ENCODE assay signal across 19 mouse cellular contexts in genomic region chr1:130764027-130764461, GRCm38 (mm10). TPM values are rescaled to one million over a fixed set of nuclear protein-coding genes. Genes with fewer than 3 reads are reported as not detected.
DNase-seq lines count a peak whose midpoint lies in the region; ATAC-seq and TF ChIP-seq lines count a peak whose summit lies in the region.
"Had no signal": no experiment of that assay in that cellular context is flagged by ENCODE, and none has a peak within 500 bp of the region (broad histone marks: within the 10 kb centered on the region; RNA-seq: fewer than 3 reads in every experiment).

No protein-coding gene starts in this region.

- peak overlapping the region; percentile 32; the same call in 1 of the 2 replicates for H3K4me3 ChIP-seq in liver, adult 2 months (ENCODE audit: insufficient read depth, low read depth, low read length)
- H3K4me3 ChIP-seq in intestine, postnatal 0 days (ENCODE audit: low read depth, low read length), result no peak overlapping the region
- no peak overlapping the region for H3K4me3 ChIP-seq in lung, postnatal 0 days (ENCODE audit: low read depth, low read length)
- H3K4me3 ChIP-seq in stomach, postnatal 0 days (ENCODE audit: low read depth, low read length), result no peak overlapping the region
- H3K4me3 ChIP-seq in forebrain, embryonic 11.5 days (ENCODE audit: low read depth, low read length), result no peak overlapping the region
- H3K4me3 ChIP-seq: forebrain, embryonic 15.5 days; heart, embryonic 12.5 days; hindbrain, embryonic 12.5 days; limb, embryonic 10.5 days; neural tube, embryonic 13.5 days had no signal

- no peaks in the 10 kb centered on the region for H3K27me3 ChIP-seq in liver, adult 2 months (ENCODE audit: control insufficient read depth, insufficient read depth, low read length)
- no peaks in the 10 kb centered on the region for H3K27me3 ChIP-seq in intestine, postnatal 0 days (replicated peaks; ENCODE audit: control insufficient read depth, insufficient read depth, low read length)
- H3K27me3 ChIP-seq in lung, postnatal 0 days (replicated peaks; ENCODE audit: insufficient read depth, low read length), result no peaks in the 10 kb centered on the region
- no peaks in the 10 kb centered on the region for H3K27me3 ChIP-seq in stomach, postnatal 0 days (ENCODE audit: control insufficient read depth, insufficient read depth, low read length)
- no peaks in the 10 kb centered on the region for H3K27me3 ChIP-seq in forebrain, embryonic 11.5 days (ENCODE audit: control insufficient read depth, insufficient read depth, low read length)
- H3K27me3 ChIP-seq: forebrain, embryonic 15.5 days; heart, embryonic 12.5 days; hindbrain, embryonic 12.5 days; neural tube, embryonic 13.5 days had no signal

- H3K4me1 ChIP-seq in liver, adult 2 months (ENCODE audit: control insufficient read depth, insufficient read depth, low read length), result peaks cover 28% of the 10 kb centered on the region
- no peaks in the 10 kb centered on the region for H3K4me1 ChIP-seq in intestine, postnatal 0 days (replicated peaks; ENCODE audit: control insufficient read depth, insufficient read depth, low read length)
- H3K4me1 ChIP-seq in lung, postnatal 0 days (ENCODE audit: insufficient read depth, low read depth, low read length), result peaks cover 4% of the 10 kb centered on the region
- no peaks in the 10 kb centered on the region; the same call in 1 of the 2 replicates for H3K4me1 ChIP-seq in stomach, postnatal 0 days (replicated peaks; ENCODE audit: control insufficient read depth, insufficient read depth)
- no peaks in the 10 kb centered on the region for H3K4me1 ChIP-seq in forebrain, embryonic 11.5 days (replicated peaks; ENCODE audit: control insufficient read depth, insufficient read depth, low read length)
- H3K4me1 ChIP-seq: forebrain, embryonic 15.5 days; hindbrain, embryonic 12.5 days; limb, embryonic 10.5 days; neural tube, embryonic 13.5 days had no signal

- peak overlapping the region; percentile 96 for H3K27ac ChIP-seq in liver, adult 2 months (replicated peaks; ENCODE audit: insufficient read depth, low read depth, low read length)
- H3K27ac ChIP-seq in intestine, postnatal 0 days (ENCODE audit: low read depth, low read length), result peak overlapping the region; percentile 46; the same call in 1 of the 2 replicates
- peak overlapping the region; percentile 92 for H3K27ac ChIP-seq in lung, postnatal 0 days (ENCODE audit: low read length)
- H3K27ac ChIP-seq in stomach, postnatal 0 days (replicated peaks), result peak overlapping the region; percentile 79
- H3K27ac ChIP-seq in forebrain, embryonic 11.5 days (ENCODE audit: low read depth, low read length), result no peak overlapping the region
- H3K27ac ChIP-seq: forebrain, embryonic 15.5 days; hindbrain, embryonic 12.5 days; limb, embryonic 10.5 days; neural tube, embryonic 13.5 days had no signal

- TF ChIP-seq CTCF in liver, adult 2 months (IDR thresholded peaks at IDR 0.05; ENCODE audit: low read depth, low read length), result no peak
- no peak for TF ChIP-seq CTCF in intestine, postnatal 0 days (IDR thresholded peaks at IDR 0.05; ENCODE audit: low read depth)
- no peak for TF ChIP-seq CTCF in lung, postnatal 0 days (IDR thresholded peaks at IDR 0.05)
- no peak for TF ChIP-seq CTCF in stomach, postnatal 0 days (IDR thresholded peaks at IDR 0.05; ENCODE audit: low read depth)

- no peaks in the 10 kb centered on the region for H3K79me2 ChIP-seq in liver, adult 2 months (ENCODE audit: control insufficient read depth, insufficient read depth, low read length)

- WGBS in liver, adult 2 months, result 23% methylated on average over 12 of the region's 12 CpGs
- WGBS in intestine, postnatal 0 days, result 32% methylated on average over 12 of the region's 12 CpGs
- WGBS in lung, postnatal 0 days, result 58% methylated on average over 12 of the region's 12 CpGs
- WGBS in stomach, postnatal 0 days, result 51% methylated on average over 12 of the region's 12 CpGs
- WGBS in forebrain, embryonic 11.5 days, result 90% methylated on average over 12 of the region's 12 CpGs

- DNase-seq in liver, adult 2 months (ENCODE audit: extremely low read depth, low read depth, low spot score), result peak; percentile 99
- no peak for DNase-seq in liver
- peak; percentile 97 for DNase-seq in lung, postnatal 0 days (ENCODE audit: low spot score)
- DNase-seq in stomach, postnatal 0 days (ENCODE audit: low spot score), result peak; percentile 91
- DNase-seq in embryo, embryonic 11 days, result no peak
- no peak for DNase-seq in forebrain, embryonic 11.5 days (ENCODE audit: low spot score)
- no peak for DNase-seq in ovary, postnatal 36 days (ENCODE audit: low spot score)
- DNase-seq: cerebellum, adult 2 months had no signal

- H3K9ac ChIP-seq in liver, adult 2 months (ENCODE audit: low read depth, low read length), result peak overlapping the region; percentile 73
- H3K9ac ChIP-seq in intestine, postnatal 0 days (ENCODE audit: low read depth, low read length), result no peak overlapping the region
- no peak overlapping the region for H3K9ac ChIP-seq in lung, postnatal 0 days (replicated peaks; ENCODE audit: low read depth)
- 0 out of 2 replicates have a peak overlapping the region, but pooled peaks have one; percentile 0 for H3K9ac ChIP-seq in stomach, postnatal 0 days (ENCODE audit: low read length)
- H3K9ac ChIP-seq in forebrain, embryonic 11.5 days (ENCODE audit: low read length), result no peak overlapping the region
- H3K9ac ChIP-seq: forebrain, embryonic 15.5 days; heart, embryonic 12.5 days; hindbrain, embryonic 12.5 days; neural tube, embryonic 13.5 days had no signal

- H3K9me3 ChIP-seq in intestine, postnatal 0 days (ENCODE audit: control insufficient read depth), result no peaks in the 10 kb centered on the region
- no peaks in the 10 kb centered on the region for H3K9me3 ChIP-seq in lung, postnatal 0 days (ENCODE audit: low read length)
- H3K9me3 ChIP-seq in stomach, postnatal 0 days (ENCODE audit: control insufficient read depth, low read length), result no peaks in the 10 kb centered on the region
- no peaks in the 10 kb centered on the region for H3K9me3 ChIP-seq in forebrain, embryonic 11.5 days (ENCODE audit: control insufficient read depth, low read length)
- H3K9me3 ChIP-seq: forebrain, embryonic 15.5 days; heart, embryonic 12.5 days; hindbrain, embryonic 12.5 days; limb, embryonic 10.5 days; neural tube, embryonic 13.5 days had no signal

- peak; percentile 38; the same call in 1 of the 2 replicates for TF ChIP-seq POLR2A in liver, adult 2 months (IDR thresholded peaks at IDR 0.05; ENCODE audit: extremely low read depth, insufficient read depth, low read length)

- peak overlapping the region; percentile 43 for H3K4me2 ChIP-seq in intestine, postnatal 0 days (replicated peaks; ENCODE audit: low read depth)
- H3K4me2 ChIP-seq in lung, postnatal 0 days (replicated peaks; ENCODE audit: low read depth, low read length), result no peak overlapping the region
- no peak overlapping the region for H3K4me2 ChIP-seq in stomach, postnatal 0 days (replicated peaks; ENCODE audit: low read depth)
- no peak overlapping the region for H3K4me2 ChIP-seq in forebrain, embryonic 11.5 days (ENCODE audit: low read depth, low read length, severe bottlenecking)
- H3K4me2 ChIP-seq: forebrain, embryonic 15.5 days; heart, embryonic 12.5 days; hindbrain, embryonic 12.5 days; neural tube, embryonic 13.5 days had no signal

- no peaks in the 10 kb centered on the region for H3K36me3 ChIP-seq in liver, adult 2 months (ENCODE audit: control insufficient read depth, insufficient read depth, low read length)
- H3K36me3 ChIP-seq in intestine, postnatal 0 days (ENCODE audit: control insufficient read depth, insufficient read depth), result no peaks in the 10 kb centered on the region
- H3K36me3 ChIP-seq in lung, postnatal 0 days (ENCODE audit: insufficient read depth, low read length), result no peaks in the 10 kb centered on the region
- no peaks in the 10 kb centered on the region for H3K36me3 ChIP-seq in stomach, postnatal 0 days (ENCODE audit: control insufficient read depth, insufficient read depth, low read length)
- H3K36me3 ChIP-seq in forebrain, embryonic 11.5 days (ENCODE audit: control insufficient read depth, insufficient read depth, low read length), result no peaks in the 10 kb centered on the region
- H3K36me3 ChIP-seq: forebrain, embryonic 15.5 days; heart, embryonic 12.5 days; hindbrain, embryonic 12.5 days; limb, embryonic 10.5 days; neural tube, embryonic 13.5 days had no signal

- peak; percentile 92 for ATAC-seq in intestine, postnatal 0 days
- ATAC-seq in lung, postnatal 0 days, result peak; percentile 96
- peak; percentile 96 for ATAC-seq in stomach, postnatal 0 days (ENCODE audit: low FRiP score, low TSS enrichment)
- ATAC-seq in forebrain, embryonic 11.5 days (replicated peaks; ENCODE audit: low FRiP score), result no peak
- ATAC-seq: forebrain, embryonic 15.5 days had no signal

- TF ChIP-seq EP300 in lung, postnatal 0 days (IDR thresholded peaks at IDR 0.05), result peak; percentile 100
- peak; percentile 68 for TF ChIP-seq EP300 in stomach, postnatal 0 days (optimal IDR thresholded peaks at IDR 0.05)

RNA-seq across cellular contexts. Expression of gene AA986860, which starts 32.3 kb away (rescaled TPM):
- 0.65 and 0.74 TPM in 2 replicates for total RNA-seq in liver, adult 2 months (2014; rRNA removed)
- 0.18 and 0.25 TPM in 2 replicates for polyA plus RNA-seq in liver, adult 2 months (2012; rRNA removed)
- 42.3 and 46.7 TPM in 2 replicates for polyA plus RNA-seq in intestine, postnatal 0 days (2015; fragmentation: Nextera tagmentation; extraction: Ambion mirVana)
- polyA plus RNA-seq in lung, postnatal 0 days (2015; fragmentation: Nextera tagmentation; extraction: Ambion mirVana), result 53.1 and 60.9 TPM in 2 replicates
- 47.7 and 52.8 TPM in 2 replicates for polyA plus RNA-seq in stomach, postnatal 0 days (2015; fragmentation: Nextera tagmentation; extraction: Ambion mirVana)
- 0.83 and 1.1 TPM in 2 replicates for polyA plus RNA-seq in forebrain, embryonic 11.5 days (2014; fragmentation: Nextera tagmentation; extraction: Ambion mirVana)

RNA-seq across cellular contexts. Expression of gene Pfkfb2, which starts 35.0 kb away (rescaled TPM):
- 17.8 and 19.5 TPM in 2 replicates for total RNA-seq in liver, adult 2 months (2014; rRNA removed)
- polyA plus RNA-seq in liver, adult 2 months (2012; rRNA removed), result 5.3 and 8.5 TPM in 2 replicates
- 6.1 and 7.0 TPM in 2 replicates for polyA plus RNA-seq in intestine, postnatal 0 days (2015; fragmentation: Nextera tagmentation; extraction: Ambion mirVana)
- polyA plus RNA-seq in lung, postnatal 0 days (2015; fragmentation: Nextera tagmentation; extraction: Ambion mirVana), result 12.8 and 13.5 TPM in 2 replicates
- 4.6 and 4.8 TPM in 2 replicates for polyA plus RNA-seq in stomach, postnatal 0 days (2015; fragmentation: Nextera tagmentation; extraction: Ambion mirVana)
- polyA plus RNA-seq in forebrain, embryonic 11.5 days (2014; fragmentation: Nextera tagmentation; extraction: Ambion mirVana), result 7.3 and 8.6 TPM in 2 replicates

RNA-seq across cellular contexts. Expression of gene Fcamr, which starts 36.7 kb away (rescaled TPM):
- total RNA-seq in liver, adult 2 months (2014; rRNA removed), result 0.13 and 0.55 TPM in 2 replicates
- polyA plus RNA-seq in liver, adult 2 months (2012; rRNA removed), result 0.09 TPM in 1 of 2 replicates, not detected in the other
- 0.17 TPM in 1 of 2 replicates, not detected in the other for polyA plus RNA-seq in intestine, postnatal 0 days (2015; fragmentation: Nextera tagmentation; extraction: Ambion mirVana)
- 0.06 and 0.27 TPM in 2 replicates for polyA plus RNA-seq in lung, postnatal 0 days (2015; fragmentation: Nextera tagmentation; extraction: Ambion mirVana)
- polyA plus RNA-seq in stomach, postnatal 0 days (2015; fragmentation: Nextera tagmentation; extraction: Ambion mirVana), result 0.16 and 0.24 TPM in 2 replicates
- not detected in 2 replicates for polyA plus RNA-seq in forebrain, embryonic 11.5 days (2014; fragmentation: Nextera tagmentation; extraction: Ambion mirVana)
- total RNA-seq: gastrocnemius, adult 8-10 months; layer of hippocampus, postnatal 14 days; megakaryocyte, adult 5-6 weeks; midbrain, postnatal 0 days had no signal
- polyA plus RNA-seq: forebrain, embryonic 15.5 days; hindbrain, embryonic 12.5 days; kidney, embryonic 14.5 days; limb, embryonic 10.5 days; midbrain, postnatal 0 days; neural tube, embryonic 13.5 days had no signal

RNA-seq across cellular contexts. Expression of gene Yod1, which starts 46.9 kb away (rescaled TPM):
- total RNA-seq in liver, adult 2 months (2014; rRNA removed), result 8.9 and 9.0 TPM in 2 replicates
- 1.3 and 1.4 TPM in 2 replicates for polyA plus RNA-seq in liver, adult 2 months (2012; rRNA removed)
- 8.9 and 9.5 TPM in 2 replicates for polyA plus RNA-seq in intestine, postnatal 0 days (2015; fragmentation: Nextera tagmentation; extraction: Ambion mirVana)
- polyA plus RNA-seq in lung, postnatal 0 days (2015; fragmentation: Nextera tagmentation; extraction: Ambion mirVana), result 15.0 and 17.1 TPM in 2 replicates
- 24.2 and 25.2 TPM in 2 replicates for polyA plus RNA-seq in stomach, postnatal 0 days (2015; fragmentation: Nextera tagmentation; extraction: Ambion mirVana)
- 13.5 and 17.1 TPM in 2 replicates for polyA plus RNA-seq in forebrain, embryonic 11.5 days (2014; fragmentation: Nextera tagmentation; extraction: Ambion mirVana)

RNA-seq across cellular contexts. Expression of gene Gm29427, which starts 48.4 kb away (rescaled TPM):
- total RNA-seq in liver, adult 2 months (2014; rRNA removed), result 0.20 TPM in 1 of 2 replicates, not detected in the other
- polyA plus RNA-seq in liver, adult 2 months (2012; rRNA removed), result not detected in 2 replicates
- 0.20 and 0.48 TPM in 2 replicates for polyA plus RNA-seq in intestine, postnatal 0 days (2015; fragmentation: Nextera tagmentation; extraction: Ambion mirVana)
- polyA plus RNA-seq in lung, postnatal 0 days (2015; fragmentation: Nextera tagmentation; extraction: Ambion mirVana), result not detected in 2 replicates
- 0.07 TPM in 1 of 2 replicates, not detected in the other for polyA plus RNA-seq in stomach, postnatal 0 days (2015; fragmentation: Nextera tagmentation; extraction: Ambion mirVana)
- polyA plus RNA-seq in forebrain, embryonic 11.5 days (2014; fragmentation: Nextera tagmentation; extraction: Ambion mirVana), result not detected in 2 replicates
- total RNA-seq: gastrocnemius, adult 8-10 months; megakaryocyte, adult 5-6 weeks; midbrain, postnatal 0 days had no signal
- polyA plus RNA-seq: cerebellum, adult 2 months; forebrain, embryonic 15.5 days; heart, embryonic 12.5 days; kidney, embryonic 14.5 days; limb, embryonic 10.5 days; midbrain, postnatal 0 days; neural tube, embryonic 13.5 days had no signal

Comparison
In these comparisons a context has a peak if more than half of its experiments do, and no peak if none do; other contexts are left out.
1. DNase-seq: peak in liver, adult 2 months (single experiment), lung, postnatal 0 days (single experiment) and stomach, postnatal 0 days (single experiment); none in liver (single experiment), embryo, embryonic 11 days (single experiment), forebrain, embryonic 11.5 days (single experiment) and ovary, postnatal 36 days (single experiment).
2. H3K9ac ChIP-seq: peak in liver, adult 2 months (single experiment) and stomach, postnatal 0 days (single experiment); none in intestine, postnatal 0 days (single experiment), lung, postnatal 0 days (single experiment) and forebrain, embryonic 11.5 days (single experiment).
3. RNA of gene AA986860, which starts 32.3 kb away (polyA plus RNA-seq): 53.1 to 60.9 TPM in lung, postnatal 0 days, 47.7 to 52.8 TPM in stomach, postnatal 0 days and 42.3 to 46.7 TPM in intestine, postnatal 0 days; 0.83 to 1.1 TPM in forebrain, embryonic 11.5 days and 0.18 to 0.25 TPM in liver, adult 2 months; every median in the first group is over 10 times any median in the second.